Mouse (Mus musculus) small intestine, adult 2 months (tissue): ENCODE data around the gene Fcgrt. TPM values are rescaled to one million over a fixed set of nuclear protein-coding genes. Genes with fewer than 3 reads are reported as not detected.

Source experiments
- H3K27ac ChIP-seq: fragments of 200-500 bp; 2 replicates; pipeline ENCODE4 v1.5.1; 2012; ENCODE audit warnings: low read depth, low read length, control low read depth, inconsistent platforms; ENCODE audit not compliant: insufficient read depth
- H3K27me3 ChIP-seq: fragments of 200-500 bp; 2 replicates; pipeline ENCODE4 v1.6.1; 2012; ENCODE audit warnings: mild to moderate bottlenecking, moderate library complexity, low read length, inconsistent platforms; ENCODE audit not compliant: control insufficient read depth, insufficient read depth
- H3K36me3 ChIP-seq: fragments of 200-500 bp; 2 replicates; pipeline ENCODE4 v1.6.1; 2012; ENCODE audit warnings: mild to moderate bottlenecking, low read length, control low read depth, inconsistent platforms; ENCODE audit not compliant: control insufficient read depth, insufficient read depth
- H3K4me1 ChIP-seq: fragments of 200-500 bp; 2 replicates; pipeline ENCODE4 v1.6.1; 2012; ENCODE audit warnings: low read length, inconsistent platforms, mixed read lengths; ENCODE audit not compliant: control insufficient read depth, insufficient read depth, insufficient read length
- H3K4me3 ChIP-seq: fragments of 200-500 bp; 2 replicates; pipeline ENCODE4 v1.5.1; 2012; ENCODE audit warnings: low read depth, mild to moderate bottlenecking, control low read depth, inconsistent platforms, low read length, moderate library complexity
- CTCF ChIP-seq: fragments of 200-500 bp; IDR thresholded peaks from 2 replicates; pipeline ENCODE4 v1.5.1; 2012; ENCODE audit warnings: low read depth, mild to moderate bottlenecking, control low read depth, inconsistent platforms, low read length, moderate library complexity, mixed read lengths; ENCODE audit not compliant: insufficient replicate concordance, insufficient read length; ENCODE audit errors: extremely low read depth
- POLR2A ChIP-seq: fragments of 200-500 bp; IDR thresholded peaks from 2 replicates; pipeline ENCODE4 v1.6.1; 2012; ENCODE audit warnings: low read depth, mild to moderate bottlenecking, control low read depth, inconsistent platforms, low read length, moderate library complexity
- WGBS: fragments of 180-500 bp; shearing (Covaris S2); methylation state at CpG from one replicate; pipeline ENCODE4 v1.1.7; 2018; 5-methylcytosine and 5-hydroxymethylcytosine counted together
- polyA plus RNA-seq: library from polyadenylated mRNA; depleted of rRNA; stranded (reverse); fragments of >200 nt; gene quantifications from 2 replicates; pipeline ENCODE4 v1.2.3, GENCODE M21; 2012

Fcgrt gene
- polyA plus RNA-seq, 1 experiment = 78.3 TPM

- H3K27ac ChIP-seq = no peak overlapping the region
- TF ChIP-seq CTCF (no peak), POLR2A (no peak)
- 51% methylated on average over 12 of the region's 12 CpGs for WGBS
Observed at GRCm38 (mm10) chr7:45137171-45138006, 33.7 kb upstream of the Fcgrt start.

GRCm38 (mm10) chr7:45135993-45136567 lies 32.4 kb upstream of the Fcgrt start, which contains the start of the genes Gm45713 and Flt3l:
TSS of gene Gm45713 (minus strand) at chr7:45136231.
TSS of gene Flt3l (minus strand) at chr7:45136432.
- Histone ChIP-seq H3K36me3 (no peaks in the 10 kb centered on the region), H3K27me3 (no peaks in the 10 kb centered on the region), H3K27ac (peak within 1 kb of the TSS; percentile 70), H3K4me1 (0 out of 2 replicates have a peak, but pooled peaks cover 4% of the 10 kb centered on the region), H3K4me3 (peak within 1 kb of the TSS; percentile 81)
- 2% methylated on average over 29 of the region's 29 CpGs for WGBS
- TF ChIP-seq CTCF (peak; percentile 95), POLR2A (peak; percentile 40; the same call in 1 of the 2 replicates)

More at GRCm38 (mm10) chr7:45137171-45138006, 33.7 kb upstream of the Fcgrt start:
- Histone ChIP-seq H3K27me3 (no peaks in the 10 kb centered on the region), H3K4me1 (0 out of 2 replicates have a peak, but pooled peaks cover 4% of the 10 kb centered on the region), H3K36me3 (0 out of 2 replicates have a peak, but pooled peaks cover 8% of the 10 kb centered on the region), H3K4me3 (no peak overlapping the region)

- TF ChIP-seq CTCF (no peak), POLR2A (no peak)
- H3K4me1 ChIP-seq = 0 out of 2 replicates have a peak, but pooled peaks cover 4% of the 10 kb centered on the region
- H3K27ac ChIP-seq = peak overlapping the region; percentile 17; the same call in 1 of the 2 replicates
- peak overlapping the region; percentile 81 for H3K4me3 ChIP-seq
- WGBS = 81% methylated on average over 3 of the region's 3 CpGs
- no peaks in the 10 kb centered on the region for H3K27me3 ChIP-seq
- no peaks in the 10 kb centered on the region for H3K36me3 ChIP-seq
Observed at GRCm38 (mm10) chr7:45135370-45135769, 31.7 kb upstream of the Fcgrt start.

GRCm38 (mm10) chr7:45134544-45135026 lies 30.9 kb upstream of the Fcgrt start:
- Histone ChIP-seq H3K4me3 (peak overlapping the region; percentile 12), H3K36me3 (no peaks in the 10 kb centered on the region), H3K27me3 (no peaks in the 10 kb centered on the region), H3K4me1 (0 out of 2 replicates have a peak, but pooled peaks cover 4% of the 10 kb centered on the region), H3K27ac (no peak overlapping the region)
- 0 out of 2 replicates have a peak, but pooled peaks have one; percentile 34 for TF ChIP-seq POLR2A
- TF ChIP-seq CTCF = no peak
- 29% methylated on average over 12 of the region's 12 CpGs for WGBS

- TF ChIP-seq POLR2A (no peak), CTCF (peak; percentile 28; the same call in 1 of the 2 replicates)
- no peak overlapping the region for H3K4me3 ChIP-seq
- H3K4me1 ChIP-seq = 0 out of 2 replicates have a peak, but pooled peaks cover 4% of the 10 kb centered on the region
- WGBS = 87% methylated on average over 8 of the region's 8 CpGs
- H3K36me3 ChIP-seq = no peaks in the 10 kb centered on the region
- no peak overlapping the region for H3K27ac ChIP-seq
- no peaks in the 10 kb centered on the region for H3K27me3 ChIP-seq
Observed at GRCm38 (mm10) chr7:45133446-45134159, 30.0 kb upstream of the Fcgrt start.

- Histone ChIP-seq H3K27ac (no peak overlapping the region), H3K36me3 (peaks cover 5% of the 10 kb centered on the region), H3K27me3 (no peaks in the 10 kb centered on the region), H3K4me1 (0 out of 2 replicates have a peak, but pooled peaks cover 4% of the 10 kb centered on the region), H3K4me3 (no peak overlapping the region)
- TF ChIP-seq CTCF (no peak), POLR2A (no peak)
- WGBS = 92% methylated on average over 11 of the region's 11 CpGs
Observed at GRCm38 (mm10) chr7:45131850-45132249, 28.2 kb upstream of the Fcgrt start.
